Mouse (Mus musculus): ENCODE measurements at regions not wholly inside any gene's neighbourhood (a gene's known extent, or its start where the extent isn't known, plus 50 kb on each side); places are given as distances from the start of the nearest gene placed in this dataset.
A peak's percentile ranks its signal among the peaks of the same experiment; 100 is the strongest.

DNA sequence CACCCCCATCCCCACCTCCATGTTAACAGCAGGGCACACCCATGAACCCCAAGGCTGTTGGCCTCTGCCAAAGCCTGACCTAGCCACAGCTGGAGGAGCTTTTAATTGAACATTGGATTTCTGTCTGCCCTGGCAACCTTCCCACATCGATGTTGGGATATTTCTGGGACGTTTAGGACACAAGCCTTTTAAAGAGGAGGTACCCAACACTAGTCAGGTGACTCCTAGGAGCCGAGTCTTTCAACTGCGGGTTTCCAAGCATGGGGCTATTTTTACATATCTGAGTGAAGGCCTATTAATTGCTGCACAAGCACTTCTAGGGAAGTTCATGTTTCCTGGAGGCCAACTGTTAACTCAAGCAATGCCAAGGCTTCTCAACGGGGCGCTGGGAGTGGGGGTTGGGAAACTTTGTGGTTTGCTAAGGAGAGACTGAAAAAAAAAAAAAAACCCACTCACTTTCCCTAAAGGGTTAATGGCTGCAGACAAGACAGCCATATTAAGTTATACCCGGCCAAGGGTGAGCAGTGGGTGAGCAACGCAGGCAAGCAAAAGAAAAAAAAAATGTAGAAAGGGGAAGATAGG lies 213.3 kb downstream of the Bcl2l11 start:
- DNase-seq = peak; percentile 46

DNA sequence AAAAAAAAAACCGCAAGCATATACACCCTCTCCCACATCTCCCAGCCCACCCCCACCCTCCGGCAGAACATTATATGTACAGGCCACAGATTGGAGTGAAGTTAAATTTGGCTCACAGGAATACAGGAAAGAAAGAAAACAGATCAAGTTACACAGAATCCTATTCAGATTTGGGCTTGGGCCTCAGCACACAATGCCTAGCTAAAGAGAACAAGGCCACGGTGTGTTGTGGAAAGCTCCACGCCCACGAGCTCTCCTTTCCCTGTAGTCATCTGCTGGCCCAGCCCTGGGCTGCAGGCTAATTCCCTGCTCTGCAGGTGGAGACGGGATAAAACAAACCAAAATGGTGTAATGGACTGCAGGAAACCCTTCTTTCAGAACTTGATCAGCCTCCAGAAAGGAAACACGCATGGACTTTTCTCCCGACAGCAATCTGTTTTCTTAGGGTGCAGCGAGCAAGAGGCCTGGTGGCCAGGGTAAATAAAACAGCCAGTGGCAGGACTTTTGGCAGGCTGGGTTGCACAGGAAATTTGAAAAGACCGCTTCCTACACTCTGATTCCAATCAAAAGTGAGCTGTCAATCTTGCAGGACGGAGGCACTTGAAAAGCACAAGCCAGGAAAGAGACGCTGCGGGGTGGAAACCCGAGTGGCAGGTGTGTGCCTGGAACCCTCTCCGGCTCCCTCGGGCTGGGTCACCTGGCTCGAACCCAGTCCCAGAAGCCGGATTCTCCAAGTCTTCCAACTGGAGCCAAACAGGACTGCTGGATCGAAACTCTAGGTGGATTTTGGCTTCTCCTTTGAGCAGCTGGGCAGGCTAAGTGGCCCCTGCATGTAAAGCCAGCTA lies 214.0 kb downstream of the Bcl2l11 start:
- no peak for DNase-seq

DNA sequence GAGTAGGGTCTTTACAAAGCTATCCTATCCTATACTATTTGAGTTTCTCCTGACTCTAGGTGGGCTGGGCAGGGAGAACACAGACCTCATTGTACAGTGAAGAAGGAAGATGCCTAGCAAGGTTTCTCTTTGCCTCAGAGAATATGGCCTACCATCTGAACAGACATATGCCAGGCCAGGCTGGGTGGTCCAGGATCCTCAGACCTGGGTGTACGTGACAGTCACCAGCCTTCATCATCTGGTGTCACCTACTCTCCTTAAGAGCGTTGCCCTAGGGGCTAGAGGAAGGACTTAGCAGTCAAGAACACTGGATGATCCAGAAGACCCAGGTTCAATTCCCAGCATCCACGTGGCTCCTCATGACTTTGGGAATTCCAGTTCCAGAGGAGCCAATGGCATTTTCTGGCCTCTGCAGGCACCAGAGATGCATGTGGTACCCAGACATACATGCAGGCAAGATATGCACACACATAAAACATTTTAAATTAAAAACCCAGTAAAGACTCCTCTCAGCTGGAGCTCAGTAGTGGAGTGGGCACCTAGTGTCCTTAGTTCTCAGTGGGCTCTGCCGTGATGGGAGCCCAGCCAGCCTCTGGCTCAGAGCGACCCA lies 214.9 kb downstream of the Bcl2l11 start:
- no peak for DNase-seq

DNA sequence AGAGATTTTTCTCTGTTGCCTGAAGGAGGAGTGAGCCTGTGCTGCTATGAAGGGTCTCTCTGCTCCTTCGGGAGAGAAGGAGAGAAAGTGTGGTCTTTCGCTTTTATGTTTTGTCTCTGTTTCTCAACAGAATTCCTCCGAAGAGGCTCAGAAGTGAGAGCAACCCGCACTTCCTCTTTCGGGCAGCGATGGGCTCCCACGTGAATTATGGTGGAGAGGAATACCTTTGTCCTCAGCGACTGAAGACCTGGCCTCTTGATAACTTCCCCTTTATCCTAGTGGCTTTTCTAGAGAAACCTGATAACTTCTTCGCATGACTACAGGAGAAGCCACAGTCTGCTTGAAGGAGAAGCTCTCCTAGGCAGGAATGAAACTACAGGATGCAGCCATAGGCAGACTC lies 216.4 kb downstream of the Bcl2l11 start:
- no peak for DNase-seq

DNA sequence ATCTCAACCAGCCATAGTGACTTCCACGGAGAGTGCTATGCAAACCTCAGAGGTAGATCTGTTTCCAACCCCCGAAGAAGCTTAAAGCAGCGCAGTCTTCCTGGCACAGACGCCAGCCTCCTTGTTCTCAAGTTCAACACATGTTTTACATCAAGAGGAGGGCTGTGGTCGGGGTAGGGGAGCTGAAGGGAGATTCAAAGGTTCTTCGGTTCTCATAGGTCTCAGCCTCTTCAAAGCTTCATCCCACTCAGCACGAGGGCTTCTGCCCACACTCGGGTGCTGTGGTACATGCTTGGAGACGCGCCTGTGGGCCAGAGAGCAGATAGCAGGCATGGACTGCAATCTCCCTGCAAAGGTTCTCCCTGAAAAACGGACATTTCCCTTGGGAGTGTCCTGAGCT lies 219.7 kb downstream of the Bcl2l11 start:
- no peak for DNase-seq

DNA sequence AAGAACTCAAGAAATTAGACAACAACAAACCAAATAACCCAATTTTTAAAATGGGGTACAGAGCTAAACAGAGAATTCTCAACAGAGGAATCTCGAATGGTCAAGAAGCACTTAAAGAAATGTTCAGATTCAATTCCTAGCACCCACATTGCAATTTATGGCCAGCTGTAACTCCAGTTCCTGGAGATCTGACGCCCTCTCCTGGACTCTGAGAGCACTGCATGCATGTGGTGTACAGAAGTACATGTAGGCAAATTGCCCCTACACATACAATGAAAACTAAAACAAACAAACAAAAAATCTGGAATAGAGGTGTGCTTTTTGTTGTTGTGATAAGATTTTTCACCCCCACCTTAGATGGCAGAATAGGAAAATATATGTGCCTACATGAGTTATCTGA lies 222.7 kb downstream of the Bcl2l11 start:
- no peak for DNase-seq

DNA sequence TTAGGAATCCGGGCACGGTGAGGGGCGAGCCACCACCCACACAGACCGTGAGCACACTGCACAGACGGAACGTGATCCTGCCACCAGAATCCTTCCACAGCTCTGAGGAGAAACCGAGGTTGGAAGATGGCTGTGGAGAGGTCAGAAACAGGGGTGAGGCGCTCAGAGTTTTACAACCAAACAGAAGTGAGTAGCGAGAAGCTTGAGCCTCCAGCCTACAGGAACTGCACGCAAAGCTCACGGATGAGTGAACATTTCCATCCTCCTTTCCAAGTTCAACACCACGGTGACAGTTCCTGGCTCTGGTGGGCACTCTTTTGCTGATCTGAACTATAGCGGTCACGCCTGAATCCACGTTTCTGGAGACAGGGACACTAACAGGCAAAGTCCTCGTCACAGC lies 225.6 kb downstream of the Bcl2l11 start:
- DNase-seq = no peak

DNA sequence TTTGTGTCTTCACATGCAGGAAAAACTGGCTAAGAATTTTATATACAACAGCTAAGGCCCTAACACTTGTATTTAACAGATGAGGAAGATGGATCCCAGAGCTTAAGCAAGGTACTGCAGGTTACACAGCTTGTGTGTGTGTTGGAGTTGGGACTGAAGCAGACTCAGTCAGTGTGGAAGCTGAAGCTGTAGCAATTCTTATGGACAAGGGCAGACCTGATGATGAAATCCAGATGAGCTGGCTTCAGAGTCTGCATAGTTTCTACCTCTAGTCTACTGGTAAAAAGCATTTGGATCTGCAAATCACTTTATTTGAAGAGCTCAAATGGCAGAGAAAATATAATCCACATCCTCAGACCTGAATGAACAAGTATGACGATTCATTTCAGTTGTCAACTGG lies 226.7 kb downstream of the Bcl2l11 start:
- DNase-seq = no peak

DNA sequence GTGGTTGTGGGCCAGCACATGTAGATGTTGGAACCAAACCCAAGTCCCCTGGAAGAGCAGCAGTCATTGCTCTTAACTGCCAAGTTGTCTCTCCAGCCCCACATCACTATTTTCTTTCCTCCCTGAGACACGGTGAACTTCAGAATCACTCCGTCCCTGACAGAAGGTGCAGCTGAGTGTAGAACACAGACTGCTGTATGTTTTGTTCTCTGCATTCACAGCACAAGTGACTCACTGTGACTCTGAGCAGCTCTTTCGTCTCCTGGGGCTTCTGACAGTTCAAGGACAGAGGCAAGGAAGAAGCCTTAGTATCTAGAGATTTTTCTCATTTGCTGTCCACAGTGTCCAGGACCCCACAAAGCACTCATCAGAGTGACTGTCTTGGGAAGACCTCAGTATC lies 227.6 kb downstream of the Bcl2l11 start:
- no peak for DNase-seq

DNA sequence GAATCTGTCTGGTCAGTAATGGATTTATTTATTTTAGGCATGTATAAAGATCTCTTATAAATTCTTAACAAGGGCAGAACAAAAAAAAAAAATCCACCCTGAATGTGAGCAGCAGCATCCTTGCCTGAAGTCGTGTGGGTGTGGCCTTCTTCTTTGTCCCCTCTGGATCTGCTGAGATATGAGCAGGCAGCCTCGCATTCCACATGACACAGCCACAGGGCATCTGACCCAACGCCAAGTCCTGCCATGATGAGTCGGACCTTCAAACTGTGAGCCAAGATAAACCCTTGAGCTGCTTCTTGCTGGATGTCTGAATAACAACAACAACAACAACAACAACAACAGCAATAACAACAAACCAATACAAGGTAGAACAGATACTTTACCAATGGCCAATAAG lies 230.5 kb downstream of the Bcl2l11 start:
- DNase-seq = no peak

DNA sequence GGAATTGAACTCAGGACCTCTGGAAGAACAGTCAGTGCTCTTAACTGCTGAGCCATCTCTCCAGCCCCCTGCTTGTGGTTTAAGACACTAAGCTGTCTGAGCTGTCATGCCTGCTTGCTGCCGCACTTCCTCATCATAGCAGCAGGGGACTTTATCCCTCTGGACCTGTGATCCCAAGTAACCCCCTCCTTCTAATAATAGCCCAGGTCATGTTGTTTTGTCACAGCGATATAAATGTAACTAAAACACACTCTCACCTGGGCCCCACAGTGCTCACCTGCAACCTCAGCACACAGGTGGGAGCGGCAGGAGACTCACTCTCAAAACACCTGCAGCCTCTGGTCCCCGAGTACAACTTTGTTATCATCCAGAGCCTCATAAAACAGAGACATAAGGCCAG lies 231.9 kb upstream of the Spdye4c start:
- DNase-seq = no peak

DNA sequence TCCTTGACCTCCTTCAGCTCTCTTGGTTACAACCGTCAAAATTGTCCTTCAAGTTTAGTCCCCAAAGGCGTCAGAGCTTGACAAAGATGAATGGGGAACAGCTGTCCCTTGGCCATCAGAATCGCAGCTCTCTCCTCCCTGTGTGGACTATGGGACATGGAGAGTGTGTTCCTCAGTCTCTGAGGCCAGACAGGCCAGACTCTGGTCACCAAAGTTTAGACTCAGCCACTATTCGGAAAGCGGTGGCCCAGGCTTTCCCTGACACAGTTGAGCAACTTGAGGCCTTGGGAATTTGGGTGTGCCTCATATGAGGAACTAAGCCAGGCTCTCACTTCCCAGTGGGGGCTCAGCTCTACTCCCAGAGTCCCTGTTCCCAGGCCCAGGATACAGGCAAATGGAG lies 230.5 kb upstream of the Spdye4c start:
- DNase-seq = no peak

DNA sequence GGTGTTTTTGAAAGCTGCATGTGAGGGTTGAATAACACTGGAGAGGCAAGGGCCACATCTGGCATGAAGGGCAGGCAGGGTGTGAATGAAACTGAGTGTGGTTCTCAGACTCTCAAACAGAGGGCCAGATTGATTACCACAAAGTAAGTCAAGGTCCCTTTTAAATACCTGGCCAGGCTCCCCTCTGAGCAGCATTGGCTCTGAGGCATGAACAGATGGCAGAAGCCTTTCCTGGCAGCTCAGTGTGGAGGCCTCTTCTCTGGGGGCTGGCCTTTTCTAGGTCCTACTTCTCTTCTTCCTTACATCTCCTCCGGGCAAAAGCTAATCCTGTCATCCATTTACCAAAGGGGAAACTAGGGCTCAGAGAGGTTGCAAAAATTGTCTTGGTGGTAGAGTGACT lies 229.6 kb upstream of the Spdye4c start:
- DNase-seq = no peak

DNA sequence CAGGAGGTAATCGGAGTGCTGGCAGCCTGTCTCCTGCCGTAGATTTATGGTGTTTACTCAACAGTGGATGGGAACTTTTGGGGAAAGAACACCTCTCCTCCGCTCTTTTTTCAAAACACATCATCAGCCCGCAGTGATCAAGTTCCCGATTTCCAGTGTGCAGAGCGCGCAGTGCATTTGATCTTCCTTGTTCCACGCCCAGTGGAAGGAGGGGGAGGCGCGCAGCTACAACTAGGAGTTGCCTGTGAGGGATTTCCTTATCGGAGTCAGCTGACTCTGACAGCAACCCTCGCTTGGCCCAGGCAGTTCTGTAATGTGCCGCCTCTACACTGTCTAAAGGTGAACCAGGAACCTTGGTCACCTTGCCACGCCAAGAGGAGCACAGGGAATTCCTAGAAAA lies 226.8 kb upstream of the Spdye4c start:
- peak; percentile 55 for DNase-seq

DNA sequence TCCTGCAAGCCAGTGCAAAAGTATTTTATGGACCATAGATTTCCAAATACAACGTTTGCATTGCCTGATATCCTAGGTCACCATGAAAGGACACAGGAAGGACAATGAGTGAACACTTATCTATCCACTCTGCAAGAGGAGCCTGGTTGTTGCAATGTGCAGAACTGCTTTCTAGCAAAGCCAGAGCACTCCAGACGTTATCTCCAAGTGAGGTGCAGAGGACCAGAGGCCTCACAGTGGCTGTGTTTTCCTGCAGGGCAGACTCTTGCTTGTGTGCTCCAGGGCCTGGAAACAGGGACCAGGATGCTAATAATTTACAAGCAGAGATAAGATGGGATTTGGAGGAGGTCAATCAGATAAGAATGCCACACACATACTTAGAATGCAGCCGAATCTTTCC lies 226.0 kb upstream of the Spdye4c start:
- DNase-seq = no peak

DNA sequence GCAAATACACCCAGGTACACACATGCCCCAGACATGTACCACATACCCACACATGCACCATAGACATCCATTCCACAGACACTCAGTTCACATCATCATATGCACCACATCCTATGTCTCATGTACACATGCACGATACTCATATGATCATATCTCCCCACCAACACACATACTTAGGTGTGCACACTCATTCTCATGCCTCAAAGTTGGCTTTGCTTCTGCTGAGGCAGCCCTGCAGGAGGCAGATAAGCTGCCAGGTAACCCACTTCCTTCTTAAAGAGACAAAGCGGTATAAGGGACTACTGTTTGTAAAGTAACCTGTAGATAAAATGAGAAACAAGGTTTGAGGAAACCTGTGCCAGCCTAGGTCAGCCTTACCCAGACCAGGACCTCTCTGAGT lies 225.2 kb upstream of the Spdye4c start:
- no peak for DNase-seq

DNA sequence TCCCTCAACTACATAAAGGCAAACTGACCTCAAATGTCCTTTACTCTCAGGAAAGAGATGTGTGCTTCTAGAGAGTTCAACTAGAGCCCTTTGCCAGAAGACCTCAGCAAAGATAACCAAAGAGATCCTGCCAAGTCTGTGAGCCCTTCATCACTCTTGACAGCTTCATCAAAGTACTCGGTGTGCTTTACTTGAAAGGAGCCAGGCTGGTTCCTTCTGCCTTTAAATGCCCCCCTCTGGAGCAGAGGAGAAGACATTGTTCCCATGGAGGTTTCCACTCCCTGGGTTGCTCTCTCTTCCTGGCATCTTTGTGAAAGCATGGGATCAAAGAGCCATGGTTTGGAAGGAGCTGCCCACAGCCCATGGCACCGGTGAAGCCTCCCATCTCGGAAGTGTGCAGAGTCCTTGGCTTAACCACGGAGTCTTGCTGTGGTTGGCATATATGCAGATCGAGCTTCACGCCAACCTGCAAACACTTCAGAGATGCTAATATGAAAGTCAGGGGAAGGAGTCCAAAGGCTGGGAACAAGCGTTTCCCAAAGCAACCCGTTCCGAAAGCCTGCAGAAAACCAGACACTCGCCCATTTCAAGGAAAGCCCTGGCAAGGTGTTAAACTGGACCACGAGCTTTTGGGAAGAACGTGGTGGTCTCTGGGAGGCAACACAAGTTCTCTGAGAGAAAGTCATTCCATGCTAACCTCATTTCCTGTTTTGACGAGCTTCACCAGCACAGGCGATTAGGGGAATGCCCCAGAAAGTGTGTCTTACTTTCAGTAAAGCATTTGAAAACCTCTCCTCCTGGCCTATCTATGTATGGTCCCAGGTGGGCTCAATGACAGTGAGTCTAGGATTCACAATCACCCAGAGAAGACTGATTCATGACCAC lies 223.5 kb upstream of the Spdye4c start:
- no peak for DNase-seq

DNA sequence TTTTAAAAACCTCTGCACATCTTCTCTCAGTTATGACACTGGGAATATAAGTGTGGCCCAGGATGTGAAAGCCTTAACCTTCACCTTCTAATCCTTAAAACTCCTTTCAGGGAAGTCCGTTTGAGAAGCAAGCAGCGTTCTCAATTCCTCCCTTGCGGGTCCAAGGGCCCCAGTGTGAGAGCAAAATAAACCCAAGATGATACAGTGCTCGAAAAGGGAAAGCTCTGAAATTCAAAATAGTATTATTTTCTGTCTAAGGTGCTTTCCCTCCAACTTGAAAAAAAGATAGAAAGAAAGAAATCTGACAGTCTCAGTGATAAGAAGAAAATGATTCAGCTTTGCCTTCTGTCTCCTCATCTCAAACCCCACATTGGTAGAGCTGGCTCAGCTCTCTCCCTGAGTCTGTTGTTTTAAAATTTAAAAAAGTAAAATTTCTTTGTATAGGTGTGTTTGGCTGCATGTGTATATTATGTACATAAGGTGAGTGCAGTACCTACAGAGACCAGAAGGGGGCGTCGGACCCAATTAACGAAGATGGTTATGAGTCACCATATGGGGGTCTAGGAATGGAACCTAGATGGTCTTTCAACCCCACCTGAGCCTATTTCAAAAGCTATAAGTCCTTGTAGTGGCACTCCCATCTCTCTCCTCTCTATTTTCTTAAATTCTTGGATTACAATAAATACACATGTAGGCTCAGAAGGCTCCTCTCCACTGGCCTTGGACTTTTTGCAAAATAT lies 222.3 kb upstream of the Spdye4c start:
- DNase-seq = no peak

DNA sequence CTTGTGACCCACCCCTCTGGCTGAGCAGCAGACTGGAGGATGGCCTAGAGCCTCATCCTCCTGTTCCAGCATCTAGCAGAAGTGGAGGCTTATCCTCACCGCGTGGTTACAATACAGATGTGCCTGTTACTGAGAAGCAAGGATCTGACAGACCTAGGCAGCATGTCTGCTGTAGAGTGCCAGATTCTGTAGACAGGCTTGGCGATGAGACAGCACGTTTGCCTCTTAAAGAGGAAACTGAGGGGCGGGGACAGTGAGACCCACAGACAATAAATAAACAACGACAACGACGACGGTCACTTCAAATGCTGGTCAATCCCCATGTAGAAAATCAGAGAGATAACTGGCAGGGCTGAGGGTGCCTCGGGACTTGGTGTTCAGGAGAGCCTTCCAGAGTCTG lies 220.2 kb upstream of the Spdye4c start:
- no peak for DNase-seq

DNA sequence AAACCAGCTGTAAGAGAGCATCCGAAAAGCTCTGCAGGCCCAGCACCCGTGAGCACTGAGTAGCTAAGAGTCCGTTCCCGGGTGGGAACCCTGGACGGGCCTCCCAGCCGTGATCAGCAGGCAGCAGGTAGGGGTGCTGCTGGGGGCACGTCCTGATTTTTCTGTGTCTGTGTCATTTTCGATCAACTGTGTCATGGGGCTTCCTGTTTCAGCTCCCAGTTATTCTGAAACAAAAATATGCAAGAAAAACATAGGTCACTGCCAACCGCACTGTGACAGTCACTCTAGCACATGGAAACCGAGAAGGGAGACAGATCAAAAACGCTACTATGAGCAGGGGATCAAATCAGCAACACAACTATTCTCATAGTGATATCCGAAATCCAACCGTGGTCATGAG lies 218.8 kb upstream of the Spdye4c start:
- no peak for DNase-seq

DNA sequence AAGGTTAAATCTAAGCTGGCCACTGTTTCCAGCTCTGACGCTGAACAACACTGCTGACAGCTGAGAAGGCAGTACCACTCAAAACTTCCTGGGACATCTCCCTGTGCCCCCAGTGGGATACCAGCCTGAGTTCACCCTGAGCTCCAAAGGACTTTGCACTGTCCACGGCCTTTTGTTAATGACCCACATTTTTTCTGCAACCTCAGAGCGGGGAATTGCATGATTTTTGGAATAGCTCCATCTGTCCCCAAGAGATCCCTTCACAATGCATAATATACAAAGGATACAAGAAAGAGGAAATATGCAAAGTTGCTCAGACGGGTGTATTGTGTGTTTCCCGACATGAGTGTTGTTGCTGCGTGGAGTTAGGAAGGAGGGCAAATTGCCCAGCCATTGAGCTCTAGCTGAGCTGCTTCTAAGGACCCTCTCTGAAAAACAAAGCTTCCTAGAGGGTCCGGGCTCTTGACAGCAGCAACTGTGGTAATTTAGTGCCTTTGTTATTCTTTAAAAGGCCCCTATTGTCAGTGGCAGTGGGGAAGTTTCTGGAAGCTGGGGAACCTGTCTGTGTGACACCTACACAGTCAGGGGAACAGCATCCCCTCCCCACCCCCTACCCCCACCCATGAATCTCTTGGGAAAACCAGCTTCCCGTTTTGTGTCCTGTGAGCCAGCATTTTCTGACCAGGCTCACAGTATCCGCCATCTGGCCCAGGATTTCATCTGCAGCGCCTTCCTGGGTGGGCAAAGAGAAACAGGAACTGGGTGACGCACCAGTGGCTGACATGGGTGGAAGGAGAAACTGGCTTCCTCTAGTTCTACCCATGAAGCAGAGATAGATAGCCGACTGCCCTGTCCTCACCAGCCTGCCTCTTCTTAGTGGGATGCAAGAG lies 217.4 kb upstream of the Spdye4c start:
- DNase-seq = peak; percentile 23

DNA sequence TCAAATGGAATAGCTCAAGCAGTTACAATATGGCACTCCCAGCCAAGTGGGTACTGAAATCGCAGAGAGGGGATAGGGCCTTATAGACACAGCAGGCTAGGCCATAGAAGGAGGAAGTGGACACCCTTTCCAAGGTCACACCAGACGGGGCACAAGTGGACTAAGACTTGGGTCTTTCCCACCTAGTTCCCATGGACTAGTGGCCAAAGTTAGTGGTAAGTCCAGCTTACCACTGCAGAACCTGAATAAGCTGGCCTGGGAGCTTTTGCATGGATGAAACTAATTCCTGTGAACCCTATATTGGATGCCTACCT lies 216.8 kb upstream of the Spdye4c start:
- DNase-seq = no peak
